Mouse (Mus musculus): ENCODE measurements around the gene Sept9.

Gene Sept9

GRCm38 (mm10) chr11:117407651-117408441 is 208.4 kb downstream of the Sept9 start:
- no peak for DNase-seq (ENCODE audit: low spot score)

DNA sequence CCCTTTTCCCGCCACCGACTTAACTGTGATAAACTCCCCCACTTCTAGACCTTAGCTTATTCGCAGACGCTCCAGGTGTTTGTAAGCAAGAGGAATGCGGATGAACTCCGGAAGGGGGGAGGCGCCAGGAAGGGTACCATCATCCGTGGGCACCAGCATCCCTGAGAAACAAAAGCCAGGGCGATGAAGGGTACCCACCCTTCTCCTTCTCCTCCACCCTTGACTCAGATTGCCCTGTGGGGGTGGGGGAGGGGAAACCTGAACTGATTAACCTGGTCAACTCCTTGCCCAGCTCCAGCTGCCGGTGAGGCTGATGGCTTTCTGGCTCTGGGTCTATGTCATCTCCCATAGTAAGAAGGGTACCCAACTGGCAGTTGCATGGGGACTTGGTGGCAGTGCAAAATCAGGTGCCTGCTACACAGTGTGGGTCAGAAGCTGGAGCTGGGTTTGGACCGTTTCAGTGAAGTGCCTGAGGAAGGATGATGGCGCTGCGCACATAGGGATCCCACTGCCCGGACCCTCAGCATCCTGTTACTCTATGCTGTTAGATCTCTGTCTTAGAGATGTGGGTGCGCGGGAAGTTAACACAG is 209.1 kb downstream of the Sept9 start:
- no peak for DNase-seq (ENCODE audit: low spot score)

DNA sequence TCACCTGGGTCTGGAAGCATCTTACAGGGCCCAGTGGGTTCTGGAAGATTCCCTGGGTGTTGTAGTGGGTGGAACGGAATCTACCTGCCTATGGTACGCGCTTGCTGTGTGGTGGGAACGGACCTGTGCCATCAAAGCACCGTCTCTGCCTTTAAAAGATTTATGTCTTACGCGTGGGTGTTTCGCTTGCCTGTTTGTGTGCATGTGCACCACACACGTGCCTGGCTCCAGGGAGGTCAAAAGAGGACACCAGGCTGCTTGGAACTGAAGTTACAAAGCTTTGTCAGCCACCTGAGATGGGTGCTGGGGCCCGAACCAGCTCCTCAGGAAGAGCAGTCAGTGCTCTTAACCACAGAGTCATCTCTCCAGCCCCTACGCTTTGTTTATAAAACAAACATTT is 209.9 kb downstream of the Sept9 start:
- no peak for DNase-seq (ENCODE audit: low spot score)

- DNase-seq (ENCODE audit: low spot score): no peak
These were observed 210.6 kb downstream of the Sept9 start for GRCm38 (mm10) chr11:117410059-117410458.

- no peak for DNase-seq (ENCODE audit: low spot score)
These were observed 212.2 kb downstream of the Sept9 start for GRCm38 (mm10) chr11:117411663-117412062.
